Mouse (Mus musculus): ENCODE data around the gene Gm39566. TPM values are rescaled to one million over a fixed set of nuclear protein-coding genes. Genes with fewer than 3 reads are reported as not detected.

Gm39566 gene
- polyA plus RNA-seq, 1 experiment from 2014 or later = not detected

DNA sequence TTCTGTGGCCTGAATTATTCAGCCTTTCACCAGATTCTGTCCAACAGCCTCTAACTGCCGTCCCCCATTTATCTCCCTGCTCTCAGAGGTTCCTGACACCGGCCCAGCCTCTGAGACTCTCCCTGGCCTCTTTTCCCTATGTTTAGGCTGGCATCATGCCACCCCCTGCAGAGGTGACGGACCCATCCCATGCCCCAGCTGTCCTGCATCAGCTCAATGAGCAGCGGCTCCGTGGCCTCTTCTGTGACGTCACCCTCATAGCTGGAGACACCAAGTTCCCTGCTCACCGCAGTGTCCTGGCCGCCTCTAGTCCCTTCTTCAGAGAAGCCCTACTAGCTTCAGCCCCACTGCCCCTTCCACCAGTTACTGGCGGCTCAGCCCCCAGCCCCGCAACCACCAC, 39.4 kb downstream of the Gm39566 start:
- no peak for TF ChIP-seq CTCF (IDR thresholded peaks at IDR 0.05; ENCODE audit: low read depth)
- no peak overlapping the region for H3K27ac ChIP-seq (ENCODE audit: low read depth, low read length)
- H3K27me3 ChIP-seq (replicated peaks; ENCODE audit: control insufficient read depth, insufficient read depth, low read length) = no peaks in the 10 kb centered on the region
- no peak overlapping the region for H3K4me2 ChIP-seq (replicated peaks; ENCODE audit: low read depth)
- no peak overlapping the region for H3K9ac ChIP-seq (ENCODE audit: low read depth, low read length)
- H3K9me3 ChIP-seq (ENCODE audit: control insufficient read depth) = no peaks in the 10 kb centered on the region
- ATAC-seq = no peak
- WGBS = 68% methylated on average over 10 of the region's 10 CpGs
- no peak overlapping the region for H3K4me3 ChIP-seq (ENCODE audit: low read depth, low read length)
- no peaks in the 10 kb centered on the region for H3K4me1 ChIP-seq (replicated peaks; ENCODE audit: control insufficient read depth, insufficient read depth, low read length)
- peaks cover 21% of the 10 kb centered on the region; the same call in 1 of the 2 replicates for H3K36me3 ChIP-seq (ENCODE audit: control insufficient read depth, insufficient read depth)

DNA sequence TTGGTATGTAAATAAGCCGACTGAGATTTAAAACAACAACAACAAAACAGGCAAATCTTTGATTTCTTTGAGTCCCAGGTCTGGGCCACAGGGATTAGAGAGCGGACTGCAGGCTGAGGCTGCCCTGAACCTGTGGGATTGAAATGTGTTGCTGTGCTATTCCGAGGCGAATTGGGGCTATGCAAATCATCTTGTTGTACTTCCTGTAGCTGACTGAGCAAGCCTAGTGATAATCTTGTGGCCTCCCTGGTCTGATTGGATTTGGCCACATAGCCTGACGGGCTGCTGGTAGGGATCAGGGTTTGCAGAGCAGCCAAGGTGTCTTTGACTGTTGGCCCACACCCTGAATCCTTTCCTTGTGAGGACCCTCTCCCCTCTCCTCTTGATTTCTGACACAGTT, 40.1 kb downstream of the Gm39566 start:
- no peak overlapping the region for H3K27ac ChIP-seq (ENCODE audit: low read depth, low read length)
- no peak for ATAC-seq
- H3K4me1 ChIP-seq (replicated peaks; ENCODE audit: control insufficient read depth, insufficient read depth, low read length) = no peaks in the 10 kb centered on the region
- no peak overlapping the region for H3K4me2 ChIP-seq (replicated peaks; ENCODE audit: low read depth)
- H3K36me3 ChIP-seq (ENCODE audit: control insufficient read depth, insufficient read depth) = peaks cover 21% of the 10 kb centered on the region; the same call in 1 of the 2 replicates
- no peak overlapping the region for H3K9ac ChIP-seq (ENCODE audit: low read depth, low read length)
- H3K27me3 ChIP-seq (replicated peaks; ENCODE audit: control insufficient read depth, insufficient read depth, low read length) = no peaks in the 10 kb centered on the region
- no peak overlapping the region for H3K4me3 ChIP-seq (ENCODE audit: low read depth, low read length)
- TF ChIP-seq CTCF (IDR thresholded peaks at IDR 0.05; ENCODE audit: low read depth) = no peak
- no peaks in the 10 kb centered on the region for H3K9me3 ChIP-seq (ENCODE audit: control insufficient read depth)
- WGBS = 64% methylated on average over 5 of the region's 5 CpGs

DNA sequence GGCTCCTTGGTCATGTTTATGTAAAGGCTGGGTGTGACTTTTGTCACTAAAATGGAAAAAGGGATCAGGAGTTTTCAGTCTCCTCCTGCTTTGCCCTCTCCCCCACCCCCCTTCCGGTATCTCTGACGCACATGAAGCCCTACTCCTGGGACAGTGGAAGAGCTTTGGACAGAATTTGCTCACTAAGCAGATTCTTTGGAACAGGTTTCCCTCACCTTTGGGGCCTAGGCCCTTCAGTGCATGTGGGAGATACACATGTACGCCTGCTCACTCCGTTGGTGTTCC, 47.5 kb downstream of the Gm39566 start:
- Histone ChIP-seq H3K4me1 (replicated peaks; ENCODE audit: control insufficient read depth, insufficient read depth, low read length) (no peaks in the 10 kb centered on the region), H3K36me3 (ENCODE audit: control insufficient read depth, insufficient read depth) (peaks cover 4% of the 10 kb centered on the region; the same call in 1 of the 2 replicates), H3K4me3 (ENCODE audit: low read depth, low read length) (no peak overlapping the region), H3K9me3 (ENCODE audit: control insufficient read depth) (no peaks in the 10 kb centered on the region), H3K27me3 (replicated peaks; ENCODE audit: control insufficient read depth, insufficient read depth, low read length) (no peaks in the 10 kb centered on the region), H3K9ac (ENCODE audit: low read depth, low read length) (no peak overlapping the region), H3K27ac (ENCODE audit: low read depth, low read length) (0 out of 2 replicates have a peak overlapping the region, but pooled peaks have one; percentile 9), H3K4me2 (replicated peaks; ENCODE audit: low read depth) (peak overlapping the region; percentile 93)
- TF ChIP-seq CTCF (IDR thresholded peaks at IDR 0.05; ENCODE audit: low read depth) = no peak
- ATAC-seq = no peak
- WGBS = 51% methylated on average over 4 of the region's 4 CpGs

DNA sequence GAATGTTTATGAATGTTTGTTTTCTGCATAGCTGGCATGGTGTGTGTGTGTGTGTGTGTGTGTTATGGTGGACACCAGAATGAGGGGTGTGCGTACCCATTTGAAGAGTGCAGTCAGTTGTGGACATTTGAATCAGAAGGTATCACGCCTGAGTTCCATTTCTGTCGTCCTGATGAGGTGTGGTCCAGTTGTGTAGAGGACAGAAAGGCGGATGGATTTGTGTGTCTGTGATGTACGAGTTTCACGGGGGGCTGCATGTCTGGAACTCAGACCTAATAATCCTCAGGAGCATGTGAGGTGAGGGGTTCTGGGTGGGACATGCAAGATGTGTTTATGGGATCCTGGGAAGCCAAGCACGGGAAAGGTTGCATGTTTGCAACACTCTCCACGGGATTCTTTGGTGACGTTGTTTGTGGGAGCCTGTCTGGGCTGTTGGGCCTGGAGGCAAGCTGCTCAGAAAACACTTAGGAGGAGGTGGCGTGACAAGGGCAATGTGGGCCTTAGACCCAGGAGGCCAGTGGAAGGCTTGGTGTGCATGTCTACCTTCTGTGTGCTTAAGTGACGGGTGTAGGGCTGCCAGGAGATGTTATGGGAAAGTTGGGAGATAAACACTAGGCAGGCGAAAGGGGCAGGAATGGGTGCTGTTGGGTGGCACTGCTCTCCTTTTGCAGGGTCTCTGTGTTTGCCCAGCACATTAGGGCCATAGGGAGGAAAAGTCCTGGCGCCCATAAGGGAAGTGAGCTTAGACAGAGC, 48.0 kb downstream of the Gm39566 start:
- peak overlapping the region; percentile 93 for H3K4me3 ChIP-seq (ENCODE audit: low read depth, low read length)
- H3K4me2 ChIP-seq (replicated peaks; ENCODE audit: low read depth) = peak overlapping the region; percentile 93
- WGBS = 61% methylated on average over 13 of the region's 13 CpGs
- no peaks in the 10 kb centered on the region for H3K27me3 ChIP-seq (replicated peaks; ENCODE audit: control insufficient read depth, insufficient read depth, low read length)
- H3K9ac ChIP-seq (ENCODE audit: low read depth, low read length) = peak overlapping the region; percentile 91; the same call in 1 of the 2 replicates
- H3K9me3 ChIP-seq (ENCODE audit: control insufficient read depth) = no peaks in the 10 kb centered on the region
- no peak for TF ChIP-seq CTCF (IDR thresholded peaks at IDR 0.05; ENCODE audit: low read depth)
- H3K4me1 ChIP-seq (replicated peaks; ENCODE audit: control insufficient read depth, insufficient read depth, low read length) = no peaks in the 10 kb centered on the region
- H3K36me3 ChIP-seq (ENCODE audit: control insufficient read depth, insufficient read depth) = peaks cover 4% of the 10 kb centered on the region; the same call in 1 of the 2 replicates
- ATAC-seq = no peak
- no peak overlapping the region for H3K27ac ChIP-seq (ENCODE audit: low read depth, low read length)

DNA sequence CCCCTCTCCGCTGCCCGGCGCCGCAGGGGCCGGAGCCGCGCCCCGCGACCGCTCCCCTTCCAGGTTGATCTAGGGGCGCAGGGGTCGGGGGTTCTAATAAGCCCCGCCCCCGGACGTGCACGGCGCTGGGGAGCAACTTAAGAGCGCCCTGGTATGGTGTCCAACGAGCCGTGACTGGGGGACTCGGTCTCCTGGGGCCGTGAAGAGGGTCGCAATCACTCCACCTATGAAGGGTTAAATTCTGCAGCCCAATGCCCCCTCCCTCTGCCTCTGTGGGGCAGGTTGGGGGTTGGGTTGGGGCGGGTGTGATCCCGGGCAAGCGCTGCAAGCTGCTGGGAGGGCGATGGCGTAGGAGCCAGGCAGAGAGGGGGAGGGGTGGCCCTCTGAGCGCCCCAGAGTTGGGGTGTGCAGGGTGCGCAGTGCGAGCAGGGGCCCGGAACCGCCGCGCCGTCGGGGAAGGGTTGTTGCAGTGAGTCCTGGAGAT, 48.9 kb downstream of the Gm39566 start:
- WGBS = under 1% methylated on average over 36 of the region's 37 CpGs
- Histone ChIP-seq H3K4me3 (ENCODE audit: low read depth, low read length) (peak overlapping the region; percentile 93), H3K36me3 (ENCODE audit: control insufficient read depth, insufficient read depth) (peaks cover 4% of the 10 kb centered on the region; the same call in 1 of the 2 replicates)

DNA sequence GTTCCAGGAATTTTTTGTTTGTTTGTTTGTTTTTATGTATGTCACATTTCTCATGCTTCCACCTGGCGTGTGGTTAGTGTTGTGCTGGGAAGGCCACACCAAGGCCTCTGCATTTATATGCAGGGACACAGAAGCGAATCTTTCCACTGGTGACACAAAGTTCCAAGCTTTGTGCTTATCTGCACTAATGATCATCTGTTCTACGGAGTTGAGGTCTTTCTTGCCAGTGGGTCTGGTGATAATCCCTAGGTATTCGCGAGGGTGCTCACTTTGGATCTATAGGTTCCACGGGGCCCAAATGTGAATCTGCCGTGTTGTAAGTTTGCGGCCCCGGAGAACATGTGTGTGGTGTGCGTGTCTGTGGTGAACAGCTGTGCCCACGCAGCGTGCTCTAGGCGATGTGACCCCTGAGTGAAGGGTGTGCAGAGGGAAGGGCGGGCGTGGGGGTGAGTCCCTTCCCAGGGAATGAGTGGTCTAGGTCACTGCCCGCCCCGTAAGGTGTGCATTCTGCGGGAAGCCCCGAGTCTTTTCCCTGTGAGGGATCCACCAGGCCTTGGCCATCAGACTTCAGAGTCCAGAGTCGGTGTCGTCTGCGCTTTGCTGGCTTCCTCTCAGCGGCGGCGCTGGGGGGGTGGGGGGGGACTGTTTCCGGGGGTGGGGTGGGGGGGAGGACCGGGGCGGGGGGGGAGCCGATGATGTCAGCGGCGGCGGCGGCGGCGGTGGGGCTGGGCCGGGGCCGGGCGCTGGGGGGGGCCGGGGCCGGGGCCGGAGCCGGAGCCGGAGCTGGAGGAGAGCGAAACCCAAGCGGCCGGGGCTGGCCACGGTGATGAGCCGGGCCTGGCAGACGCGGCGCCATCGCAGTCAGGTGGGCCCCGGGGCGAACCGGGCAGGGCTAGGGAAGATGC, 49.6 kb downstream of the Gm39566 start, which contains the start of gene Zbtb4:
Gene Zbtb4 (plus strand): TSS at position 692 of the 905 bp plus-strand sequence.
- Histone ChIP-seq H3K27ac (ENCODE audit: low read depth, low read length) (peak within 1 kb of the TSS; percentile 86), H3K27me3 (replicated peaks; ENCODE audit: control insufficient read depth, insufficient read depth, low read length) (no peaks in the 10 kb centered on the region), H3K4me2 (replicated peaks; ENCODE audit: low read depth) (peak within 1 kb of the TSS; percentile 93), H3K4me1 (replicated peaks; ENCODE audit: control insufficient read depth, insufficient read depth, low read length) (no peaks in the 10 kb centered on the region), H3K4me3 (ENCODE audit: low read depth, low read length) (peak within 1 kb of the TSS; percentile 93), H3K9ac (ENCODE audit: low read depth, low read length) (peak within 1 kb of the TSS; percentile 91), H3K36me3 (ENCODE audit: control insufficient read depth, insufficient read depth) (no peaks in the 10 kb centered on the region), H3K9me3 (ENCODE audit: control insufficient read depth) (no peaks in the 10 kb centered on the region)
- 21% methylated on average over 44 of the region's 55 CpGs for WGBS
- no peak for TF ChIP-seq CTCF (IDR thresholded peaks at IDR 0.05; ENCODE audit: low read depth)
- ATAC-seq = peak; percentile 57

More for the DNA sequence above, 48.9 kb downstream of the Gm39566 start:
- H3K4me2 ChIP-seq (replicated peaks; ENCODE audit: low read depth) = peak overlapping the region; percentile 93
- H3K4me1 ChIP-seq (replicated peaks; ENCODE audit: control insufficient read depth, insufficient read depth, low read length) = no peaks in the 10 kb centered on the region
- H3K27ac ChIP-seq (ENCODE audit: low read depth, low read length) = peak overlapping the region; percentile 86
- peak; percentile 73 for ATAC-seq
- no peaks in the 10 kb centered on the region for H3K9me3 ChIP-seq (ENCODE audit: control insufficient read depth)
- TF ChIP-seq CTCF (IDR thresholded peaks at IDR 0.05; ENCODE audit: low read depth) = no peak
- H3K27me3 ChIP-seq (replicated peaks; ENCODE audit: control insufficient read depth, insufficient read depth, low read length) = no peaks in the 10 kb centered on the region
- H3K9ac ChIP-seq (ENCODE audit: low read depth, low read length) = peak overlapping the region; percentile 91
